Mouse (Mus musculus): Measurements from ENCODE around the gene Lmln.

Lmln gene

DNA sequence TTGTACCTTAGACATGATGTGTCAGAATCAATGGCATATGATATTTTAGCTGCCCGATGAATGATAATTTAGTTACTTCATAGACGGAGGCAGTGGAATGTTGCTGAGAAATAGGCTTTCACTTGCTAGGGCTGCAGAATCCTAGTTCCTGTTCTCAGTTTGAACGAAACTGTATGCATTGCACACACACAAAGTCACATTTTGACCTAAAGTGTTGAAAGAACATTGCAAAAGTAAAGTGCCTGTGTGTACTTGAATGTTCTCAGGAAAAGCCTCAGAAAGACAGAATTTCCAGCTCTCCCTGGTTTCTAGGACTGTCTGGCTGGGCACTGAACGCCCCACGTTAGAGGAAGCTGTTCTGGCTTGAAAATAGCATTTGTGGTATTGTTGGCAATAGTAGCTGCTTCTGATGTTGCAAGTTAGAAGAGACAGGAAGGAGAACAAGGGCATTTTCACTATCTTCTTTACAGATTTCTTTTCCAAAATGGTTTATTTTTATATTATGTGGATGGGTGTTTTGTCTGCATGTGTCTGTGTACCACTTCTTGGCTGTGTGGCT lies 14.8 kb downstream of the Lmln start:
- peaks cover 29% of the 10 kb centered on the region for H3K4me1 ChIP-seq (replicated peaks; ENCODE audit: low read depth, low read length)
- no peaks in the 10 kb centered on the region for H3K9me3 ChIP-seq (ENCODE audit: low read length)
- H3K27me3 ChIP-seq (ENCODE audit: insufficient read depth, low read length): no peaks in the 10 kb centered on the region
- no peak overlapping the region for H3K4me3 ChIP-seq (replicated peaks; ENCODE audit: low read length)
- peaks cover 36% of the 10 kb centered on the region for H3K36me3 ChIP-seq (ENCODE audit: insufficient read depth, low read length)
- no peak for TF ChIP-seq NANOG (IDR thresholded peaks at IDR 0.05; ENCODE audit: borderline replicate concordance, low read length)
- TF ChIP-seq POU5F1 (IDR thresholded peaks at IDR 0.05; ENCODE audit: borderline replicate concordance, low read length): no peak
- no peak for TF ChIP-seq CTCF (conservative IDR thresholded peaks at IDR 0.05; ENCODE audit: low read length)

DNA sequence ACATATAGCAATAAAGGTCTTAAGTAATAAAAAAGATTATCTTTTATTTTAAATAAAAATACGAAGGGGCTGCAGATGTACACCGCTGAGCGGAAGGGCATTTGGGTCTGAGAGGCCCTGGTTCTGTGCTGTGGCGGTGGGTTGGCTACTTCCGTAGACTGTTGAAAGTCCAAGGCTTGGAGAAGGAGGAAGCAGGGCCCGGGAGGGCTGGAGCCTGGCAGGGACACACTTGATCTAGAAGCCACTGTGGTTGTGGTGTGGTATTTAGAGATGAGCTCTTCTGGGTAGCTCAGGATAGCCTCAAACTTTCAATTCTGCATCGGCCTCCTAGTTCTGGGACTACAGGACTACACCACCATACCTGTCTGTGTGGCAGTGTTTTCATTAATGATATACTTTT lies 17.7 kb downstream of the Lmln start:
- no peaks in the 10 kb centered on the region for H3K9me3 ChIP-seq (ENCODE audit: low read length)
- H3K27me3 ChIP-seq (ENCODE audit: insufficient read depth, low read length): no peaks in the 10 kb centered on the region
- peaks cover 40% of the 10 kb centered on the region for H3K36me3 ChIP-seq (ENCODE audit: insufficient read depth, low read length)
- no peak for TF ChIP-seq POU5F1 (IDR thresholded peaks at IDR 0.05; ENCODE audit: borderline replicate concordance, low read length)
- no peak for TF ChIP-seq NANOG (IDR thresholded peaks at IDR 0.05; ENCODE audit: borderline replicate concordance, low read length)
- TF ChIP-seq CTCF (conservative IDR thresholded peaks at IDR 0.05; ENCODE audit: low read length): no peak
- no peak overlapping the region for H3K4me3 ChIP-seq (replicated peaks; ENCODE audit: low read length)
- H3K4me1 ChIP-seq (replicated peaks; ENCODE audit: low read depth, low read length): peaks cover 20% of the 10 kb centered on the region

DNA sequence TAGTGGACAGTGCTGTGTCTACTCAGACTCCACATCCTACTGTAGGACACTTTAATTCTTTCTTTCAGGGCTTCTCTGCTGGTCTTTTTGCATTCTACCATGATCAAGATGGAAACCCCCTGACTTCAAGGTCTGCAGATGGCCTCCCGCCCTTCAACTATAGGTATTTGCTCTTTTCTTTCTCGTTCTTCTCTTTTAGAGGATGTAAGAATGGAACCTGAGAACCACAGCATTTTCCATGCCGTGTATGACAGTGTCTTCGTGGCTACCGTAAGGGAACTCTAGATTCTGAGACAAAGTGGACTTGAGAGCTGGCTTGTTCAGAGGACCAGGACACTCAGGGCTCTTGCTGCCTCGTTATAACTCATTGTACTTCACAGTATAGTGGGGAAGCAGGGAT lies 20.6 kb downstream of the Lmln start:
- peaks cover 24% of the 10 kb centered on the region for H3K36me3 ChIP-seq (ENCODE audit: insufficient read depth, low read length)
- no peak overlapping the region for H3K4me3 ChIP-seq (replicated peaks; ENCODE audit: low read length)
- H3K27me3 ChIP-seq (ENCODE audit: insufficient read depth, low read length): no peaks in the 10 kb centered on the region
- no peaks in the 10 kb centered on the region for H3K9me3 ChIP-seq (ENCODE audit: low read length)
- peaks cover 18% of the 10 kb centered on the region for H3K4me1 ChIP-seq (replicated peaks; ENCODE audit: low read depth, low read length)
- TF ChIP-seq NANOG (IDR thresholded peaks at IDR 0.05; ENCODE audit: borderline replicate concordance, low read length): no peak
- no peak for TF ChIP-seq POU5F1 (IDR thresholded peaks at IDR 0.05; ENCODE audit: borderline replicate concordance, low read length)
- no peak for TF ChIP-seq CTCF (conservative IDR thresholded peaks at IDR 0.05; ENCODE audit: low read length)

DNA sequence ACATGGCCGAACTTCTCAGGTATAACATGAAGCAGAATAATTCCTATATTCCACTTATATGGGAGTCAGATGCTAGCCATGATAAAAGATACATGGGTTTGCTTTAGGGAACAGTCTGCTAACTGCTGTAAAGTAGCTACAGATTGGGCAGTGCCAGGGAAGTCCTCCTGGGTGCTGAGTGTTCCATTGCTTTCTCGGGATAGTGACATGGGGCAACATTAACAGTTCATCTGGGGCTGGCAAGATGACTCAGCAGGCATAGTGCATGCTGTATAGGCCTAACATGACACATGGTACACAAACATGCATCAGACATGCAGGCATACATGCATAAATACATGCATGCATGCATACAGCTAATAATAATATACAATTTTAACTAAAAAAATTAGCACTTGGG lies 21.7 kb downstream of the Lmln start:
- no peak overlapping the region for H3K4me3 ChIP-seq (replicated peaks; ENCODE audit: low read length)
- H3K9me3 ChIP-seq (ENCODE audit: low read length): no peaks in the 10 kb centered on the region
- TF ChIP-seq CTCF (conservative IDR thresholded peaks at IDR 0.05; ENCODE audit: low read length): no peak
- TF ChIP-seq NANOG (IDR thresholded peaks at IDR 0.05; ENCODE audit: borderline replicate concordance, low read length): no peak
- no peak for TF ChIP-seq POU5F1 (IDR thresholded peaks at IDR 0.05; ENCODE audit: borderline replicate concordance, low read length)
- no peaks in the 10 kb centered on the region for H3K27me3 ChIP-seq (ENCODE audit: insufficient read depth, low read length)
- H3K4me1 ChIP-seq (replicated peaks; ENCODE audit: low read depth, low read length): peaks cover 9% of the 10 kb centered on the region
- H3K36me3 ChIP-seq (ENCODE audit: insufficient read depth, low read length): peaks cover 29% of the 10 kb centered on the region

DNA sequence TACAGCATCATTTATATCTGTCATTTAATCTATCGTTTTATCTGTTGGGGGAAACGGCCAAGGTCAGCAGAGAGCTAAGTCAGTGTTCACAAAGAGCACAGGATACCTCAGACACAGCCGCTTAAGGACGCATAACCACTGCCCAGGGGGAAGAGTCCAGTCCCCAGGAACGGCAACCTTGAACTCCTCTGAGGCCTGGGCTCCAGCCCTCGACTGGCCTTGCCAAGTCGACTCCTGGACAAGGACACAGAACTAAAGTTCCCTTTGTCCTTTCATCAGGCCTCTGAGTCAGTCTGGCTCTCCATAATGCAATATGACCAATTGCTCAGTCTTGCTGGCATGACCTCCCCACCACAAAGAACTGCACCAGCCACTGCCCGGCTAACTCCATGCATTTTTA lies 23.3 kb downstream of the Lmln start:
- H3K36me3 ChIP-seq (ENCODE audit: insufficient read depth, low read length): peaks cover 38% of the 10 kb centered on the region
- H3K4me3 ChIP-seq (replicated peaks; ENCODE audit: low read length): no peak overlapping the region
- TF ChIP-seq CTCF (conservative IDR thresholded peaks at IDR 0.05; ENCODE audit: low read length) (no peak), NANOG (IDR thresholded peaks at IDR 0.05; ENCODE audit: borderline replicate concordance, low read length) (no peak), POU5F1 (IDR thresholded peaks at IDR 0.05; ENCODE audit: borderline replicate concordance, low read length) (no peak)
- H3K27me3 ChIP-seq (ENCODE audit: insufficient read depth, low read length): no peaks in the 10 kb centered on the region
- no peaks in the 10 kb centered on the region for H3K9me3 ChIP-seq (ENCODE audit: low read length)
- 0 out of 2 replicates have a peak, but pooled peaks cover 3% of the 10 kb centered on the region for H3K4me1 ChIP-seq (replicated peaks; ENCODE audit: low read depth, low read length)

DNA sequence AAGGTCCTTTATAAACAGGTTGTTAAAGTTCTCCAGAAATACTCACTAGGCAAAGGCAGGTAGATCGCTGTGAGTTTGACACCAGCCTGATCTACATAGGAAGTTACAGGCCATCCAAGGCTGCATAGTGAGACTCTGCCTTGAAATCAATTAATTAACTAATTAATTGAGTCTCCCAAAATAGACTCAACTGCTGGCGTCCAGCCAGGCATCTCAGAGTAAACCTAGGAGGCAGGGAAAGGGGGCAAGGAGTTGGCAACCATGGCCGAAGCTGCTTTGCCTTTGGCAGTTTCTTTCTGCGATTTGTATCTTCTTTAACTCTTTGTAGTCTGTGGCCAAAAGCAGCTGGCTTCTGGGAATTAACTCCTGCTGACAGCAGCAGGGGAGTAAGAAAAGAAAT lies 51.4 kb downstream of the Lmln start:
- H3K4me3 ChIP-seq (replicated peaks; ENCODE audit: low read length): no peak overlapping the region
- H3K4me1 ChIP-seq (replicated peaks; ENCODE audit: low read depth, low read length): peaks cover 14% of the 10 kb centered on the region
- H3K27me3 ChIP-seq (ENCODE audit: insufficient read depth, low read length): no peaks in the 10 kb centered on the region
- no peak for TF ChIP-seq POU5F1 (IDR thresholded peaks at IDR 0.05; ENCODE audit: borderline replicate concordance, low read length)
- no peak for TF ChIP-seq CTCF (conservative IDR thresholded peaks at IDR 0.05; ENCODE audit: low read length)
- TF ChIP-seq NANOG (IDR thresholded peaks at IDR 0.05; ENCODE audit: borderline replicate concordance, low read length): no peak
- peaks cover 43% of the 10 kb centered on the region for H3K36me3 ChIP-seq (ENCODE audit: insufficient read depth, low read length)
- no peaks in the 10 kb centered on the region for H3K9me3 ChIP-seq (ENCODE audit: low read length)

DNA sequence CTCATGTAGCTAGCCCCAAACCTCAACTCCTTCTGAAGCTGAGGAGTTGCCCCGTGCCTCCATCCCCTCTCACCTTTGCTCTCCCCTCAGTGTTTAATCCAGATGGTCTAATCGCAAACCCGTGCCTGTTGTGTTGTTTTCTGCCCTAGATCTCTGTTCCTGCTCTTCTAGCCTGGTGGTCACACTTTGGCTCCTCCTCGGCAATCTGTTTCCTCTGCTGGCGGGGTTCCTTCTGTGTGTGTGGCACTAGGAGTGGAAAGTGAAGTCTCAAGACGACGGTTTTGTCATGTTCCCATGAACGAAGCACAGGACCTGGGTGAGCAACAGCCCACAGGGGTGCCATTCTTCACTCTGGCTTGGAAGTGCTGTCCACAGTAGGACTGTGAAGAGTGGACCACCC lies 61.1 kb downstream of the Lmln start:
- H3K9me3 ChIP-seq (ENCODE audit: low read length): no peaks in the 10 kb centered on the region
- TF ChIP-seq CTCF (conservative IDR thresholded peaks at IDR 0.05; ENCODE audit: low read length): no peak
- TF ChIP-seq NANOG (IDR thresholded peaks at IDR 0.05; ENCODE audit: borderline replicate concordance, low read length): no peak
- TF ChIP-seq POU5F1 (IDR thresholded peaks at IDR 0.05; ENCODE audit: borderline replicate concordance, low read length): no peak
- no peak overlapping the region for H3K4me3 ChIP-seq (replicated peaks; ENCODE audit: low read length)
- peaks cover 41% of the 10 kb centered on the region for H3K36me3 ChIP-seq (ENCODE audit: insufficient read depth, low read length)
- H3K27me3 ChIP-seq (ENCODE audit: insufficient read depth, low read length): no peaks in the 10 kb centered on the region
- H3K4me1 ChIP-seq (replicated peaks; ENCODE audit: low read depth, low read length): peaks cover 42% of the 10 kb centered on the region

DNA sequence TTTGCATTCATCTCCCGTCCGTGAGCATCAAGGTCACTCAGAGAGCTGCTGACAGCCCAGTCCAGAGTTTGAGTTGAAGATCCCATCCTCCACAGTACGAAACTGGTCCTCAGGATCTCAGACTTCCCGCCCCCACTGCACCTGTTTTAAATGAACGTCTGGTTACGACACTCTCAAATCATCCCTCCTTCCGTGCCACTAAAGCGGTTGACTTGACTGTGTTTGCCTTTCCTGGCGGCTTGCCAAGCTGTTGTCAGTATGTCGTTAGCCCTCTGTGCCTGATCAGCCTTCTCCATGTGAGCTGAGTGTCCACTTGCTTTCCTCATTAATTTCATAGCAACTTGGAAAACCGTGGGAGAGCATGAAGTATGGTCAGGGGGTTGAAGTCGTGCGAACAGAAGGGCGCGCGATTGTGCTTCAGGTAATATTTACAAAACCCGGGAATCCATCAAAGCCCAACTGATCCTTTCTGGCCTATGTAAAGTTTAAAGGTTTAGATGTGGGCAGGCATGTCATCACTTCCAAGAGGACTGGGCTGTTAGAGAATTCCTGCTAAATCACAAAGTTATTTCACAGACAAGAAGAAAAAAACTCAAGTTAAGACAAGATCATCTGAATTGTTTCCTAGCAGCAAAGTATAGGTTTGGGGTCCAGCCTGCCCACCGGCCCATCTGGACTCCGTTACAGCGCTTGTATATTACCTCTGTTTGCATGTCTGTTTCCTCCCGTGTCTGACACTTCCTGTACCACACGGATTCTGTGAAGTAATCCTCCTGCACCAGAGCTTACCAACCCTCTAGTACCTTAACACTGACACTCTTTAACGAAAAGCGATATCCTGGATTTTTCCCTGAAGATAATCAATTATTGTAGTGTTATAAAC lies 61.9 kb downstream of the Lmln start:
- H3K27me3 ChIP-seq (ENCODE audit: insufficient read depth, low read length): no peaks in the 10 kb centered on the region
- H3K36me3 ChIP-seq (ENCODE audit: insufficient read depth, low read length): peaks cover 34% of the 10 kb centered on the region
- H3K4me1 ChIP-seq (replicated peaks; ENCODE audit: low read depth, low read length): peaks cover 47% of the 10 kb centered on the region
- no peaks in the 10 kb centered on the region for H3K9me3 ChIP-seq (ENCODE audit: low read length)
- TF ChIP-seq NANOG (IDR thresholded peaks at IDR 0.05; ENCODE audit: borderline replicate concordance, low read length): no peak
- TF ChIP-seq POU5F1 (IDR thresholded peaks at IDR 0.05; ENCODE audit: borderline replicate concordance, low read length): no peak
- TF ChIP-seq CTCF (conservative IDR thresholded peaks at IDR 0.05; ENCODE audit: low read length): no peak
- H3K4me3 ChIP-seq (replicated peaks; ENCODE audit: low read length): no peak overlapping the region
